Mouse (Mus musculus): ENCODE data around the gene Fxyd2.

GRCm38 (mm10) chr9:45382336-45382735, 17.1 kb upstream of the Fxyd2 start:
- TF ChIP-seq GATA1 (IDR thresholded peaks at IDR 0.05; ENCODE audit: borderline replicate concordance, low read length): no peak
- no peak for TF ChIP-seq FLI1 (IDR thresholded peaks at IDR 0.05; ENCODE audit: low read length)

Measured in megakaryocyte, embryonic 14.5 days (primary cell).